ENCODE assay signal across 19 mouse cellular contexts in the genomic region with DNA sequence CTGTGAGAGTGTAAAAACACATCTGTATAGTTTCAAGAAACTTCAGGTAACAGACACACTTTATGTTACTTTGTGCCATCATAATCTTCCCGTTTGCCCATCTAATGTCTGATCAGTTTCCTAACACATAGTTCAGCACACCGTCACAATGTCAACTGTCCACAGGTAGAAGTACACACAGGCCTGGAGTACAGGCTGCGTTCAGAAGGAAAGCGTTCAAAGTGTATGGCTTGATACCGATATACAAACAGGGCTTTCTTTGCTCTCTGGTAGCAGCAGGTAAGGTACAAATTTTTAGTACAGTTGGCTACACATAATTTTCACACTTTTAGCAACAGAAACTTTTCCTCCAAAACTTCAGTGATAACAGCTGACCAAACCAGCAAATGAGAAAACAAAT.
"Had no signal": no experiment of that assay in that cellular context is flagged by ENCODE, and none has a peak within 500 bp of the region (broad histone marks: within the 10 kb centered on the region; RNA-seq: fewer than 3 reads in every experiment).

No protein-coding gene starts in this region.

- DNase-seq: lung, adult 18-20 months; lung, embryonic 14.5 days; lung, postnatal 10 days; lung, postnatal 4 days; midbrain, embryonic 14.5 days; retina, postnatal 1 day; right cerebral cortex, adult 18-20 months; right cerebral cortex, postnatal 25 days; right cerebral cortex, postnatal 4 days; spleen, adult 18-20 months; thymus, adult 18-20 months; thymus, postnatal 14 days; thymus, postnatal 36 days had no signal

- H3K4me2 ChIP-seq: lung, embryonic 14.5 days; midbrain, embryonic 12.5 days; neural tube, embryonic 13.5 days; neural tube, embryonic 15.5 days had no signal

- H3K27me3 ChIP-seq: midbrain, embryonic 12.5 days; neural tube, embryonic 13.5 days; neural tube, embryonic 15.5 days had no signal

- H3K9ac ChIP-seq: lung, embryonic 14.5 days; midbrain, embryonic 12.5 days; neural tube, embryonic 13.5 days; neural tube, embryonic 15.5 days had no signal

- H3K27ac ChIP-seq: midbrain, embryonic 12.5 days; neural tube, embryonic 13.5 days; neural tube, embryonic 15.5 days had no signal

- H3K9me3 ChIP-seq: midbrain, embryonic 10.5 days; midbrain, embryonic 12.5 days; neural tube, embryonic 13.5 days; neural tube, embryonic 15.5 days had no signal

- H3K4me3 ChIP-seq: midbrain, embryonic 10.5 days; midbrain, embryonic 12.5 days; myocyte; neural tube, embryonic 13.5 days; neural tube, embryonic 15.5 days had no signal

- ATAC-seq: midbrain, embryonic 16.5 days had no signal
